Mouse (Mus musculus): ENCODE data around the gene Axdnd1.
"Not testable (repeated sequence)": the region's sequence is repeated elsewhere in the genome, so short reads cannot be mapped to it uniquely, and the experiment has no call there.

Gene Axdnd1

DNA sequence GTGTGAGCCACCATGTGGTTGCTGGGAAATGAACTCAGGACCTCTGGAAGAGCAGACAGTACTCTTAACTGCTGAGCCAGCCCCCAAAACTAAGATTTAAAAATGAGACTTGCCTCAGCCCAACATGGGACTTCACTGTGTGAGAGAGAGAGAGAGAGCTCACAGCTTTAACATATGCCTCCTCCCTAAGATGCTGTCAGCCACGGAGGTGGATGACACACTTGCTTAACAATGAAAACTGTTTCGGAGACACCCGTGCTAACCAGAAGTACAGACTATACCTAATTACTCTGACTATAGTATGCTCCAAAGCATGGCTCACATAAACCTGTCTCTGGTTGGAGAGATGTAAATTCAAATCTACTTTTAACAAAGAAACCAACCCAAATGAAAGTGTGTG lies 12.5 kb upstream of the Axdnd1 start:
- DNase-seq, result no peak

- no peak for DNase-seq
These were observed 11.5 kb upstream of the Axdnd1 start for GRCm38 (mm10) chr1:156432498-156432897.

DNA sequence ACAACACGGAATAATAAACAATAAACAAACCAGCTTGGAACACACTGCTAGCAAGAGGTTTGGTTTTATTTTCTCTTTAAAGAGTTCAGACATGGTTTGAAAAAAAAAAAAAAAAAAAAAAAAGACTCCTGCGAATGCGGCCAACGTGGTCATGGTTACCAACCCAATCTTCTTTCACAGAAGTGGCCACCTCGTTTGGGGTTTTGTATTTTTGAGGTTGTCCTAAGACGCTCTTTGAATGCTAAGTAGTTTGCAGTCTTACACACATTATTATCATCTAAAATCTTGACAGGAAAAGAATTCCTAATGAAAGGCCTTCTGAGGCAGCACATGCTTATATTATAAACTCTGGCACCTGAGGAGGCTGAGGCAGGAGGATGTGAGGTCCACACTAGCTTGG lies 7.5 kb upstream of the Axdnd1 start:
- no peak for DNase-seq

- no peak for DNase-seq
These were observed 4.8 kb upstream of the Axdnd1 start for GRCm38 (mm10) chr1:156425746-156426145.

GRCm38 (mm10) chr1:156424054-156424453 lies 3.1 kb upstream of the Axdnd1 start:
- no peak for DNase-seq

DNA sequence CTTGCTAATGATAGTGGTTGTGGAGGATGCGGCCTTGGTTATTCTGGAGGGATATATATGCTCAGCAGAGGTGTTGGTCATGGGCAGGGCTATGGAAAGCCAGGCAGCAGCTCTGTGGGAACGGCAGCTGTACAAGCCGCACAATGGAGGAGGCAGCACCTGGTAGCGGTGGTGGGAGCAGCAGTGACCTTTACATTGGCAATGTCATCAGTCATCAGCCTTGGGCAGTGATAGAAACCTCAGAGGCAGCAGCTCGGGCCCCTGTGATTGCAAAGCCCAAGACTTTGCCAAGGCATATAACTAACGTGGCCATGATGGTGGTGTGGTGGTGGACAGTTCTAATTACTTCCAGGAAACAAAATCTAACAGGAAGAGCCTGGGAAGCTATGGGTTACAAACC lies 2.5 kb upstream of the Axdnd1 start:
- DNase-seq, result no peak

- DNase-seq, result no peak
These were observed 1.9 kb upstream of the Axdnd1 start for GRCm38 (mm10) chr1:156422856-156423255.

DNA sequence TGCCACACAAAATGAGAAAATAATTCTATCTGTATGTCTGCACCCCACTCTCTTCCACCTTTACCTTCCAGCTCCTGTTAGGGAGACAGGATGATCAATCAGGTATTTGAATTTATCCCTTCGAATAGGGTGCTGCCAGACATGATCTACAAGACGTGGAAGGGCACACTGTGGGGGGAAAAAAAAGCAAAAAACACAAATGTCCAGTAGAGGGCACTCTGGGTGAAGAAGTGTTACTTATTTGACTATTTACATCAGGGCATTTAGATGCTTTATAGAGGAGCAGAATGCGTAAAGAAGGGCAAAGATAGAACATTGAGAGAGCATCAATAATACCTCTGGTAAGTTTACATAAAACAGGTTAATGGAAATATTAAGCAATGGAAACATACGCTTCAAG lies 2.8 kb downstream of the Axdnd1 start:
- DNase-seq, result peak in 1 of 2 experiments; percentile 42

DNA sequence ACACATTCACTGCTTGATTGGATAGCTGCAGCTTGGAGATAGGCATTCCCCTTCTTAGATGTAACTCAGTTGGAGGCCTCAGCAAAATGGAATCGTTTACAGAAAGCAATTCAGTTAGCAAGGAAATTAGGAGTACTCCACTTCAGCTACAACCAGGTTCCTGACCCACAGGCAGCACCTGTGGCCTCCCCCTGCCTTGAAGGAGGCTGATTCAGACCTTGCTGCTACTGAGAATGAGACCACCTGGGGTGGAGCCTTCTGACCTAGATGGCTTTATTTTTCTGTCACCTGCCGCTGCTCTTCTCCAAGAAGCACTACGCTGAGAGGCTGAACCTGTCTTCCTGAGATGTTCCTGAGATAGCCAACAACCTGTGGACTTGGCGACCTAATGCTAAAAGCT lies 12.4 kb downstream of the Axdnd1 start:
- peak; percentile 75 to 85 for DNase-seq

- peak; percentile 62 to 80 for DNase-seq
These were observed 13.0 kb downstream of the Axdnd1 start for GRCm38 (mm10) chr1:156408004-156408403.

GRCm38 (mm10) chr1:156403251-156403650 lies 17.7 kb downstream of the Axdnd1 start:
- DNase-seq, result no peak

DNA sequence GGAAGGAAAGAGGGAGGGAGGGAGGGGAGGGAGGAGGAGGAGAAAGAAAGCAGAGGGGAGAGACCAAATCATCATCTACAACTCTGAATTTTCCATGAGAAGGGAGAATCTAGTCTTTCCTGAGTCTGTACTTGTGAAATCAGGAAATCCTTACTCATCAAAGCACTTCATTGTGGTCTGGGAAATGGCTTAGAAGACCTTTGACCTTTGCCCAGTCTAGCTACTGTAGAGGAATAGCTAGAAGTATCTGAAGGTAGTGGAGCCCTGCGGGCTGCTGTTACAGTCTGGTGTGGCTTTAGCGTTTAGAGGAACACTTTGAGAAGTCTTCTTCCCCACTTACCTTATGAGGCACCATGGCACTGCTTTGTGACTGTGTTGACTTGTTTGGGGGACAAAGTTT lies 18.5 kb downstream of the Axdnd1 start:
- no peak for DNase-seq

DNA sequence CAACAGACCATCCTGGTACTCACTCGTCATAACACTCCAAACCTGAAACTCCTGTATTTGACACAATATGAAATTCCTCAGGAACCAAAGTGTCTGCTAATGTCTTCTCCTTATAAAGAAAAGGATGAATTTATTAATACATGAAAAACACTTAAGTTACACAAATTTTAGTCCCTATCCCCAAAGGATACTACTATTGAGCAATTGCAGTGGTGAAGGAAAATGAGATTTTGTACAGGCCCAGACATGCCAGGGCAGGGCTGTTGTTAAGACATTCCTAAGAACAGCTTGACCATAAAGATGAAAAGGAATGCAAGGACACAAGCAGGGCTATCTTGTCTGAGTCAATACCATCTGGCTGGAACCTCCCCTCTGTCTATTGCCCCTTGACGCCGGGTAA lies 20.8 kb downstream of the Axdnd1 start:
- DNase-seq, result not testable (repeated sequence)

GRCm38 (mm10) chr1:156393148-156393547 lies 27.8 kb downstream of the Axdnd1 start:
- DNase-seq, result no peak

- DNase-seq, result no peak
These were observed 34.1 kb downstream of the Axdnd1 start for GRCm38 (mm10) chr1:156386880-156387279.

DNA sequence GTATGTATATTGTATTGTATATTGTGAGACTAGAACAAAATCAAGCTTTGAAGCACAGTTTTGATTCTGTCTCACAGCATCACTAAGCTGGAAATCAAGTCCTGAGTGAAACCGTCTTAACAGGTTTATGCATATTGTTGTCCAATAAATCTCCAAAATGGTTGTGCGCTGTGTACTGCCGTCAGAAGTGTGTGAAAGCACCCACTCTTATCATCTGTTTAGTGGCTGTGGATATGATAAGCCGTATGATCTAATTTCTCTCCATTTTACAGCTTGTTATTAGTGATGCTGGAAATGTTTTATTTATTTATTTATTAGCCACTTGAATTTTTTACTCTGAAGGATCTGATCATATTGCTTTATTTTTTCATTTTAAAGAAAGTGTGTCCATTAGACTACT lies 34.7 kb downstream of the Axdnd1 start:
- DNase-seq, result no peak

- no peak for DNase-seq
These were observed 39.7 kb downstream of the Axdnd1 start for GRCm38 (mm10) chr1:156381217-156381616.

GRCm38 (mm10) chr1:156365740-156366139 lies 55.2 kb downstream of the Axdnd1 start, which contains the start of gene Gm2000:
Gm2000 (plus strand) TSS chr1:156366040.
- DNase-seq, result no peak

DNA sequence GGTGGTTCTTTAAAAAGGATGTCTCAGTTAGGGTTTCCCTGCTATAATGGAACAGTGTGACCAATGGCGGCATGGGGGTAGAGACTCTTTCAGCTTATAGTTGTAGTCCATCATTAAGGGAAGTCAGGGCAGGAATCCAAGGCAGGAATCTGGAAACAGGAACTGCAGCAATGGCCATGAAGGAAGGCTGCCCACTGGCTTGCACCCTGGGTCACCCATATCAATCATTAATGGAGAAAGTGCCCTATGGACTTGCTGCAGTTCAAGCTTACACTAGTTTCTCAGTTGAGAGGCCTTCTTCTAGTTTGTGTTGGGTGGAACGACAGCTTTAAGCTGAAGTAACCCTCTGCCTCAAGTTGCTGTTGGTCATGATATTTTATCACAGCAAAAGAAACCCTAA lies 68.5 kb downstream of the Axdnd1 start:
- no peak for DNase-seq

- peak; percentile 46 to 51 for DNase-seq
These were observed 70.5 kb downstream of the Axdnd1 start for GRCm38 (mm10) chr1:156350441-156350840.

- DNase-seq, result peak in 1 of 2 experiments; percentile 27
These were observed 71.9 kb downstream of the Axdnd1 start for GRCm38 (mm10) chr1:156349031-156349430.

GRCm38 (mm10) chr1:156345633-156346032 lies 75.3 kb downstream of the Axdnd1 start:
- no peak for DNase-seq

GRCm38 (mm10) chr1:156344433-156344832 lies 76.5 kb downstream of the Axdnd1 start:
- no peak for DNase-seq

GRCm38 (mm10) chr1:156340847-156341246 lies 80.1 kb downstream of the Axdnd1 start:
- DNase-seq, result no peak

DNA sequence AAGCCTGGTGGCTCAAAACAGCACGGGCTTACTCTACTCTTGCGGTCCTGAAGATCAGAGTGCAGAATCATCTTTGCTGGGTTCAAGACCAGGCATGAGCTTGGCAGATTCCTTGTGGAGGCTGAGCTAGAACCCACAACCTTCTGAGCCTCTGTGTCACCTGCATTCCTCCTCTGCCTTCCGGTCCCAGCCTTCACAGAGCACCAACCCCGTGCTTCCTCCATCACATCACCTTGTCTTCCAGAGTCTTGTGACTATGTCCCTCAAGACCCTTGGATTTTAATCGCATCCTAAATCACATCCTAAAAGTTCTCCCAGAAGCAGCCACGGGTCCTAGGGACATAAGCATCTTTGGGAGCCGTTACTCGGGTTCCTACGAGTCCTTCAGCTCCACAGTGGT lies 97.8 kb downstream of the Axdnd1 start:
- no peak for DNase-seq

GRCm38 (mm10) chr1:156310630-156311029 lies 110.3 kb downstream of the Axdnd1 start, which contains the start of gene Nphs2:
Nphs2 (plus strand) TSS chr1:156310727.
- peak; percentile 29 to 43 for DNase-seq

Measured in thymus, postnatal 36 days (tissue).